Mouse (Mus musculus) stomach, postnatal 0 days (tissue): ENCODE data around the gene Lrrn3. TPM values are rescaled to one million over a fixed set of nuclear protein-coding genes. Genes with fewer than 3 reads are reported as not detected.

Experiments
- ATAC-seq: fragments of 200-750 bp; cut with Nextera tagmentation; 2 replicates; pipeline ENCODE4 v1.8.0; 2017; ENCODE audit not compliant: low FRiP score, low TSS enrichment
- DNase-seq: peaks from one replicate; pipeline ENCODE4 v3.0.0-alpha.2; 2016; ENCODE audit warnings: low spot score
- H3K27ac ChIP-seq: fragments of 300-500 bp; sonication (generic); replicated peaks from 2 replicates; pipeline ENCODE4 v1.5.1; 2014; ENCODE audit warnings: mild to moderate bottlenecking, control low read depth
- H3K27me3 ChIP-seq: fragments of 300-500 bp; sonication (generic); 2 replicates; pipeline ENCODE4 v1.6.1; 2014; ENCODE audit warnings: low read length; ENCODE audit not compliant: control insufficient read depth, insufficient read depth
- H3K36me3 ChIP-seq: fragments of 300-500 bp; sonication (generic); 2 replicates; pipeline ENCODE4 v1.6.1; 2014; ENCODE audit warnings: low read length, mixed read lengths; ENCODE audit not compliant: control insufficient read depth, insufficient read depth
- H3K4me1 ChIP-seq: fragments of 300-500 bp; sonication (generic); replicated peaks from 2 replicates; pipeline ENCODE4 v1.6.1; 2014; ENCODE audit warnings: antibody characterized with exemption; ENCODE audit not compliant: control insufficient read depth, insufficient read depth
- H3K4me2 ChIP-seq: fragments of 300-500 bp; sonication (generic); replicated peaks from 2 replicates; pipeline ENCODE4 v1.6.1; 2014; ENCODE audit warnings: low read depth, mild to moderate bottlenecking, control low read depth, moderate library complexity
- H3K4me3 ChIP-seq: fragments of 300-500 bp; sonication (generic); 2 replicates; pipeline ENCODE4 v1.5.1; 2014; ENCODE audit warnings: low read depth, low read length, control low read depth
- H3K9ac ChIP-seq: fragments of 300-500 bp; sonication (generic); 2 replicates; pipeline ENCODE4 v1.6.1; 2014; ENCODE audit warnings: mild to moderate bottlenecking, low read length, control low read depth, mixed read lengths
- H3K9me3 ChIP-seq: fragments of 300-500 bp; sonication (generic); 2 replicates; pipeline ENCODE4 v1.6.1; 2016; ENCODE audit warnings: low read length; ENCODE audit not compliant: control insufficient read depth
- CTCF ChIP-seq: IDR thresholded peaks from 2 replicates; pipeline ENCODE4 v1.5.1; 2016; ENCODE audit warnings: antibody characterized with exemption, low read depth, mild to moderate bottlenecking, moderate library complexity
- EP300 ChIP-seq: optimal IDR thresholded peaks from 2 replicates; pipeline ENCODE3; 2016; ENCODE audit warnings: antibody characterized with exemption
- WGBS: fragments of 180-500 bp; shearing (Covaris S2); extraction: QIAGEN DNeasy Blood & Tissue Kit; methylation state at CpG from one replicate; pipeline ENCODE4 v1.1.7; 2014; 5-methylcytosine and 5-hydroxymethylcytosine counted together
- polyA plus RNA-seq: library from polyadenylated mRNA; unstranded; fragments of >200 nt; fragmentation: Nextera tagmentation; extraction: Ambion mirVana; gene quantifications from 2 replicates; pipeline ENCODE4 v1.2.1, GENCODE M21; 2015

Gene Lrrn3
- polyA plus RNA-seq, 1 experiment from 2014 or later: 3.3 TPM

DNA sequence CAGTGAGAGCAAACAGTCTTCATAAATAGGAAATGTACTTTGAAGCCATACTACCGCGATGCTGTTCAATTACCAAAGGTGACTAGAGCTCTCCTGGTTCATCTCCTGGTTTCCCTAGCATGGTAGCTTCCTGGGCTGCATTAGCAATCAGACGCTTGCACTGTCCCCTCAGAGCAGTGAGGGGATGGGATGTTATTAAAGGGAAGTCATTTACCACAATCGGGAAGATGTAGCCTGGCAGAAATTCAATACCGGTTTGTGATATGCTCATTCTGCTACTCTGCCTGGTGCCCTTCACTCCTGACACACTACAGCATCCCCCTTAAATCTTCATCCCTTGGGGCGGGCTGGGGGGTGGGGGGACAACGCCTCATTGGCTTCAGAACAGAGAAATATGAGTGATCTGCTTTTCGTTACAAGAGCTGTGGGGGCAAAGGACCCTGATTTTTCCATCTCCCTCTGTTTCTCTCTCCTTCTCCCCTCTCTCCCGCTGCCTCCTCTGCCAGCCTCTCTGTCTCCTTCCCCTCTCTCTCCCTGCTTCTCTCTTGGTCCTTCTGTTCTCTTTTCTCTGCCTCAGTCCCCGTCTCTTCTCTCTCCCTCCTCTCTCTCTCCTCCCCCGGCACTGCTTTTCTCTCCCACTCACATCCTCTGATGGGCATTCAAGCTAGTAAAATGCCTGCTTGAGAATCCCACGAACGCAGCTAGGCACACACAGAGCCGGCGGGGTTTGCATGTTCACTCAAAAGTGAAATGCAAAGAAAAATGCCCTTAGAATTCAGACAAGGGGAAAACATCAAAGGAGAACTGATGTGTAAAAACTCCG lies 1.3 kb downstream of the Lrrn3 start:
- no peaks in the 10 kb centered on the region for H3K36me3 ChIP-seq
- H3K4me1 ChIP-seq: no peaks in the 10 kb centered on the region
- DNase-seq: no peak
- H3K27ac ChIP-seq: no peak overlapping the region
- no peak for ATAC-seq
- H3K4me2 ChIP-seq: peak overlapping the region; percentile 53
- TF ChIP-seq CTCF (no peak), EP300 (no peak)
- no peaks in the 10 kb centered on the region for H3K9me3 ChIP-seq
- no peaks in the 10 kb centered on the region for H3K27me3 ChIP-seq
- H3K4me3 ChIP-seq: peak overlapping the region; percentile 36
- WGBS: 26% methylated on average over 16 of the region's 16 CpGs
- 0 out of 2 replicates have a peak overlapping the region, but pooled peaks have one; percentile 9 for H3K9ac ChIP-seq

GRCm38 (mm10) chr12:41483593-41484451 lies 2.4 kb downstream of the Lrrn3 start:
- ATAC-seq (no peak), DNase-seq (no peak)
- no peak overlapping the region for H3K9ac ChIP-seq
- TF ChIP-seq EP300 (no peak), CTCF (no peak)
- H3K36me3 ChIP-seq: no peaks in the 10 kb centered on the region
- H3K27me3 ChIP-seq: no peaks in the 10 kb centered on the region
- H3K27ac ChIP-seq: no peak overlapping the region
- H3K4me3 ChIP-seq: peak overlapping the region; percentile 36
- H3K4me2 ChIP-seq: peak overlapping the region; percentile 53
- no peaks in the 10 kb centered on the region for H3K9me3 ChIP-seq
- no peaks in the 10 kb centered on the region for H3K4me1 ChIP-seq
- 32% methylated on average over 23 of the region's 23 CpGs for WGBS

GRCm38 (mm10) chr12:41483091-41483592 lies 3.1 kb downstream of the Lrrn3 start:
- H3K4me3 ChIP-seq: peak overlapping the region; percentile 36
- no peaks in the 10 kb centered on the region for H3K4me1 ChIP-seq
- no peak overlapping the region for H3K27ac ChIP-seq
- ATAC-seq (no peak), DNase-seq (no peak)
- peak overlapping the region; percentile 53 for H3K4me2 ChIP-seq
- no peak overlapping the region for H3K9ac ChIP-seq
- no peaks in the 10 kb centered on the region for H3K36me3 ChIP-seq
- TF ChIP-seq CTCF (no peak), EP300 (no peak)
- no peaks in the 10 kb centered on the region for H3K27me3 ChIP-seq
- WGBS: 83% methylated on average over 5 of the region's 5 CpGs
- no peaks in the 10 kb centered on the region for H3K9me3 ChIP-seq

DNA sequence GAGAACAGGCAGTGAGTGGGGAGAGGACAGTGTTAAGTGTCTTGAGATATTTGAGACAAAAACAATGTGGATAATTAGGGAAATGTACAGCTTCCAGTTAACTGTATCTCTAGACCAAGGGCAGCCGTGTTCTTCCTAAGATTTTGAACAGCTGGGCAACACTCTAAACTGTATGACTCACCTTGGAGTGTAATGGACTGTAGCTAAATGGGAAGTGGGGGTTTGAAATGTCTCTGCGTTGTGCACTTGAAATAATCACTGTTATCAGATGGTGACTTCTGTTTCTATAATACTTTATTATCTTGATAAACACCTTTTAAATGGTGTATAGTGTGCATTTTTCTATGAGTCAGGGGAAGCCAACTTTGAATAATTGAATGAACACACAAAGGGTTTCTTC lies 4.7 kb downstream of the Lrrn3 start:
- Histone ChIP-seq H3K9me3 (no peaks in the 10 kb centered on the region), H3K4me1 (no peaks in the 10 kb centered on the region), H3K4me2 (no peak overlapping the region), H3K4me3 (no peak overlapping the region), H3K27me3 (no peaks in the 10 kb centered on the region), H3K36me3 (no peaks in the 10 kb centered on the region), H3K9ac (no peak overlapping the region), H3K27ac (no peak overlapping the region)
- WGBS: 38% methylated on average over 2 of the region's 2 CpGs
- TF ChIP-seq EP300: no peak
- TF ChIP-seq CTCF: no peak
- ATAC-seq (no peak), DNase-seq (no peak)

- ATAC-seq (no peak), DNase-seq (no peak)
- H3K9me3 ChIP-seq: no peaks in the 10 kb centered on the region
- 65% methylated on average over 6 of the region's 6 CpGs for WGBS
- H3K27ac ChIP-seq: no peak overlapping the region
- H3K27me3 ChIP-seq: no peaks in the 10 kb centered on the region
- TF ChIP-seq CTCF: no peak
- no peak for TF ChIP-seq EP300
- H3K4me3 ChIP-seq: no peak overlapping the region
- H3K4me1 ChIP-seq: no peaks in the 10 kb centered on the region
- H3K36me3 ChIP-seq: no peaks in the 10 kb centered on the region
- no peak overlapping the region for H3K4me2 ChIP-seq
- H3K9ac ChIP-seq: no peak overlapping the region
These were observed 17.0 kb downstream of the Lrrn3 start for GRCm38 (mm10) chr12:41469096-41469801.
